Mouse (Mus musculus): ENCODE results near the gene Txlng. TPM values are rescaled to one million over a fixed set of nuclear protein-coding genes. Genes with fewer than 3 reads are reported as not detected.
"Not testable (repeated sequence)": the region's sequence is repeated elsewhere in the genome, so short reads cannot be mapped to it uniquely, and the experiment has no call there.

Txlng gene
- polyA plus RNA-seq, 1 experiment, result 1.8 TPM

GRCm38 (mm10) chrX:162828783-162829182, 471 bp downstream of the Txlng start:
- H3ac ChIP-seq (ENCODE audit: control insufficient read depth, insufficient read length), result peak overlapping the region; percentile 29
- H3K4me2 ChIP-seq (ENCODE audit: low read depth), result peak overlapping the region; percentile 24
- TF ChIP-seq MYOD1 (IDR thresholded peaks at IDR 0.05; ENCODE audit: control insufficient read depth in 1 of 3, insufficient read length in 2 of 3, low read depth in 2 of 3) (no peak), SRF (IDR thresholded peaks at IDR 0.05; ENCODE audit: control insufficient read depth, insufficient read length, low read depth) (no peak), MAX (IDR thresholded peaks at IDR 0.05; ENCODE audit: low read depth) (no peak), MYOG (IDR thresholded peaks at IDR 0.05; ENCODE audit: control insufficient read depth in 1 of 3, insufficient read depth in 1 of 3, insufficient read length in 2 of 3, low read depth in 2 of 3) (no peak), REST (IDR thresholded peaks at IDR 0.05; ENCODE audit: insufficient read depth, insufficient read length) (no peak), USF1 (IDR thresholded peaks at IDR 0.05; ENCODE audit: low read depth) (no peak), POLR2AphosphoS2 (IDR thresholded peaks at IDR 0.05; ENCODE audit: insufficient read length, low read depth) (no peak)
- H3K79me2 ChIP-seq (ENCODE audit: control insufficient read depth, insufficient read depth), result peaks cover 19% of the 10 kb centered on the region
- peak overlapping the region; percentile 54 for H3K4me3 ChIP-seq
- H3K27me3 ChIP-seq (ENCODE audit: control insufficient read depth, insufficient read depth, insufficient read length), result no peaks in the 10 kb centered on the region
- H3K36me3 ChIP-seq (ENCODE audit: control insufficient read depth, insufficient read depth), result no peaks in the 10 kb centered on the region

DNA sequence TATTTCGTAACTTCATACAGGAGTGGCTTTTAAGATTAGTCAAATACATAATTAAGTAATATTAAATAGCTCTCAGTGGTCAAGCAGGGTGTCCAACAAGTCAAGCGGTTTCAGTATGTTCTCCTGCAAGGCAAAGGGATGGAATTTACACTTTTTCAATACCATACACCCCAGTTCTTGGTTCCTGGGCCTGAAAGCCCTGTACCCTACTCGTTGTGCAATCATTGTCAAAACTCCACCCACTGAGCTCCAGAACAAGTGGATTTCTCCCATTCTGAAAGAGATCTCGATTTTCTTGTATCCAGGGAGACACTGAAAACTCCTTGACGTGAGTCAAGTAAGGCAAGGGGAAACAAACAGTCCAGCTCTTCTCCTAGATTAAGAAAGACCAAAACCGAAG, 1.2 kb downstream of the Txlng start:
- Histone ChIP-seq H3K4me3 (peak overlapping the region; percentile 54), H3ac (ENCODE audit: control insufficient read depth, insufficient read length) (no peak overlapping the region)
- TF ChIP-seq REST (IDR thresholded peaks at IDR 0.05; ENCODE audit: insufficient read depth, insufficient read length) (no peak), CEBPB (IDR thresholded peaks at IDR 0.05; ENCODE audit: insufficient read depth, poor library complexity, severe bottlenecking) (peak; percentile 79)

DNA sequence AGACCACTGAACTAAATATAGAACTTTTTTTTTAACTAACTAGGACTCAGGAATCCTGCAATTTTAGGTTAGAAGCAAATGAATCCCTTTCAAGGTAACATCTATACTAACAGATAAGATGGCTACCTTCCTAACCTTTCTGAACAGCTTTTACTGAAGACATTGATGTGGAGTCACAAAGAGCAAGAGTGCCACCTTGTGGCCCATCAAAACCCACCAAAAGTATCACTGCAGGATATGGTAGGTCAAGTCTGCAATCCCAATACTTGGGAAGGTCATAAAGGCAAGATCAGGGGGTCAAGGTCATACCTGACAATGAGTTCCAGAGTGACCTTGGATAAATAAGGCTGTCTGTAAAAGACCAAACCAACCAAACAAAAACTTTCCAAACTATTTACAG, 28.9 kb downstream of the Txlng start:
- Histone ChIP-seq H3K4me3 (no peak overlapping the region), H3K4me2 (ENCODE audit: low read depth) (no peak overlapping the region), H3K27me3 (ENCODE audit: control insufficient read depth, insufficient read depth, insufficient read length) (no peaks in the 10 kb centered on the region)

More for the DNA sequence above, 1.2 kb downstream of the Txlng start:
- H3K79me2 ChIP-seq (ENCODE audit: control insufficient read depth, insufficient read depth), result peaks cover 19% of the 10 kb centered on the region
- H3K27me3 ChIP-seq (ENCODE audit: control insufficient read depth, insufficient read depth, insufficient read length), result no peaks in the 10 kb centered on the region
- no peaks in the 10 kb centered on the region for H3K36me3 ChIP-seq (ENCODE audit: control insufficient read depth, insufficient read depth)
- peak overlapping the region; percentile 66 for H3K4me2 ChIP-seq (ENCODE audit: low read depth)

GRCm38 (mm10) chrX:162791392-162791791, 37.9 kb downstream of the Txlng start:
- H3K4me3 ChIP-seq; H3ac ChIP-seq (ENCODE audit: control insufficient read depth, insufficient read length); H3K27me3 ChIP-seq (ENCODE audit: control insufficient read depth, insufficient read depth, insufficient read length); H3K36me3 ChIP-seq (ENCODE audit: control insufficient read depth, insufficient read depth); H3K4me2 ChIP-seq (ENCODE audit: low read depth); H3K79me2 ChIP-seq (ENCODE audit: control insufficient read depth, insufficient read depth): not testable (repeated sequence)

More for the DNA sequence above, 28.9 kb downstream of the Txlng start:
- TF ChIP-seq MYOD1 (IDR thresholded peaks at IDR 0.05; ENCODE audit: control insufficient read depth in 1 of 3, insufficient read length in 2 of 3, low read depth in 2 of 3), result no peak
- TF ChIP-seq TCF3 (IDR thresholded peaks at IDR 0.05; ENCODE audit: insufficient read length, low read depth), result no peak
- no peak for TF ChIP-seq TCF12 (IDR thresholded peaks at IDR 0.05; ENCODE audit: insufficient read depth, poor library complexity, severe bottlenecking)
- TF ChIP-seq SRF (IDR thresholded peaks at IDR 0.05; ENCODE audit: control insufficient read depth, insufficient read length, low read depth), result no peak
- no peak for TF ChIP-seq POLR2A (IDR thresholded peaks at IDR 0.05; ENCODE audit: insufficient read length, low read depth)
- TF ChIP-seq MAX (IDR thresholded peaks at IDR 0.05; ENCODE audit: low read depth), result no peak
- no peak for TF ChIP-seq MYOG (IDR thresholded peaks at IDR 0.05; ENCODE audit: control insufficient read depth in 1 of 3, insufficient read depth in 1 of 3, insufficient read length in 2 of 3, low read depth in 2 of 3)
- TF ChIP-seq E2F4 (IDR thresholded peaks at IDR 0.05; ENCODE audit: insufficient read depth), result no peak
- no peak for TF ChIP-seq USF1 (IDR thresholded peaks at IDR 0.05; ENCODE audit: low read depth)
- no peak for TF ChIP-seq CEBPB (IDR thresholded peaks at IDR 0.05; ENCODE audit: insufficient read depth, poor library complexity, severe bottlenecking)
- H3K79me2 ChIP-seq (ENCODE audit: control insufficient read depth, insufficient read depth), result no peaks in the 10 kb centered on the region
- H3ac ChIP-seq (ENCODE audit: control insufficient read depth, insufficient read length), result no peak overlapping the region
- H3K36me3 ChIP-seq (ENCODE audit: control insufficient read depth, insufficient read depth), result peaks cover 3% of the 10 kb centered on the region

DNA sequence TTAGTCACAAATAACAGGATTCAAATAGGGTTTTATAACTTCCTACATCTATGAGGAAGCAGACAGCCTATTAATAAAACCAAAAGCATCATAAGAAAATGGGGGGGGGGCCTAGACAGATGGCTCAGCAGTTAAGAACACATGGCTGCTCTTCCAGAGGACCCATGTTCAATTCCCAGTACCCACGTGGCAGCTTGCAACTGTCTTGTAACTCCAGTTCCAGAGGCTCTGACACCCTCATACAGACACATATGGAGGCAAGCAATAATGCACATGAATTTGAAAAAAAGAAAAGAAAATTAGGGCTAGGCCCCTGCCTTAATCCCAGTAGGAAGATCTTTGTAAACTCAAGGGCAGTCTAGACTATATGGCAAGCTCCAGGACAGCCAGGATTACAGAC, 40.9 kb downstream of the Txlng start:
- peaks cover 6% of the 10 kb centered on the region for H3K36me3 ChIP-seq (ENCODE audit: control insufficient read depth, insufficient read depth)
- no peak for TF ChIP-seq MYOD1 (IDR thresholded peaks at IDR 0.05; ENCODE audit: control insufficient read depth in 1 of 3, insufficient read length in 2 of 3, low read depth in 2 of 3)
- TF ChIP-seq E2F4 (IDR thresholded peaks at IDR 0.05; ENCODE audit: insufficient read depth), result no peak
- TF ChIP-seq REST (IDR thresholded peaks at IDR 0.05; ENCODE audit: insufficient read depth, insufficient read length), result no peak
- TF ChIP-seq SRF (IDR thresholded peaks at IDR 0.05; ENCODE audit: control insufficient read depth, insufficient read length, low read depth), result no peak
- no peak for TF ChIP-seq TCF3 (IDR thresholded peaks at IDR 0.05; ENCODE audit: insufficient read length, low read depth)
- TF ChIP-seq MYOG (IDR thresholded peaks at IDR 0.05; ENCODE audit: control insufficient read depth in 1 of 3, insufficient read depth in 1 of 3, insufficient read length in 2 of 3, low read depth in 2 of 3), result no peak
- TF ChIP-seq POLR2AphosphoS2 (IDR thresholded peaks at IDR 0.05; ENCODE audit: insufficient read length, low read depth), result no peak
- TF ChIP-seq CEBPB (IDR thresholded peaks at IDR 0.05; ENCODE audit: insufficient read depth, poor library complexity, severe bottlenecking), result no peak
- no peak overlapping the region for H3K4me2 ChIP-seq (ENCODE audit: low read depth)
- no peak overlapping the region for H3K4me3 ChIP-seq
- no peaks in the 10 kb centered on the region for H3K79me2 ChIP-seq (ENCODE audit: control insufficient read depth, insufficient read depth)
- no peaks in the 10 kb centered on the region for H3K27me3 ChIP-seq (ENCODE audit: control insufficient read depth, insufficient read depth, insufficient read length)
- H3ac ChIP-seq (ENCODE audit: control insufficient read depth, insufficient read length), result no peak overlapping the region

DNA sequence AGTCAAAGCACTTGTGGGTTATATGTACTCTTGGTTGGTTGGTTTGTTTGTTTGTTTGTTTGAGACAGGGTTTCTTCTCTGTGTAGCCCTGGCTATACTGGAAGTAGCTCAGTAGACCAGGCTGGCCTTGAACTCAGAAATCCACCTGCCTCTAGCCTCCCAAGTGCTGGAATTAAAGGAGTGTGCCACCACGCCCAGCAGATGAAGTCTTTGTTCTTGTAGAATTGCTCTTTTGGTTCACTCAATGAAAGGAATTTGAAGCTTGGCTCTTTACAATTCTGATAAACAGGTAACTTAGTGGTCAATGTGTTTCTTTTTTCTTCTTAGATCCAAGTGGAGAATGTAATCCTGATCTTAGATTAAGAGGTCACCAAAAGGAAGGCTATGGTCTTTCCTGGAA, 58.5 kb downstream of the Txlng start:
- peaks cover 40% of the 10 kb centered on the region for H3K79me2 ChIP-seq (ENCODE audit: control insufficient read depth, insufficient read depth)
- no peak overlapping the region for H3K4me2 ChIP-seq (ENCODE audit: low read depth)
- no peak overlapping the region for H3K4me3 ChIP-seq
- no peak overlapping the region for H3ac ChIP-seq (ENCODE audit: control insufficient read depth, insufficient read length)
- TF ChIP-seq MYOD1 (IDR thresholded peaks at IDR 0.05; ENCODE audit: control insufficient read depth in 1 of 3, insufficient read length in 2 of 3, low read depth in 2 of 3), result no peak
- no peak for TF ChIP-seq SRF (IDR thresholded peaks at IDR 0.05; ENCODE audit: control insufficient read depth, insufficient read length, low read depth)
- no peak for TF ChIP-seq POLR2A (IDR thresholded peaks at IDR 0.05; ENCODE audit: insufficient read length, low read depth)
- peaks cover 12% of the 10 kb centered on the region for H3K36me3 ChIP-seq (ENCODE audit: control insufficient read depth, insufficient read depth)
- H3K27me3 ChIP-seq (ENCODE audit: control insufficient read depth, insufficient read depth, insufficient read length), result no peaks in the 10 kb centered on the region
